In the genomic region with DNA sequence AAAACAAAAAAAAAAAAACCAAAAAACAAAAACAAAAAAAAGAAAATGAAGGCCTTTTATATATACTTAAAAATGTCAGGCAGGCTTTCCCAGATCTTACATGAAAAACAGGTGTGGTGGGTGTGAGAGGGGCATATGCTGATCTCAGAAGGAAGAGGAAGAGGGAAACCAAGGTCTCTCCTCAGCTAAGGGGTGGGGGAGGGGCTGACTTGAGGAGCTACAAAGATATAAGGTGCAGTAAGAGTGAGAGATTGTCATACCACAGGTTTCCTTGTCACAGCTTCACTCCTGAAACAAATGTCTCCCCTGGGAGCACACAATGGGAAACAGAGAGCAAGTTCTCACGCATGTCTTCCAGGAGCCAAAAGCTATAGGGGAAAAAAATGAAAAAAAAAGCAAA, we compare ENCODE assay signal across 25 mouse cellular contexts.
"Had no signal": no experiment of that assay in that cellular context is flagged by ENCODE, and none has a peak within 500 bp of the region (broad histone marks: within the 10 kb centered on the region; RNA-seq: fewer than 3 reads in every experiment).

No protein-coding gene starts in this region.

- H3K27me3 ChIP-seq: embryonic facial prominence, embryonic 12.5 days; embryonic facial prominence, embryonic 13.5 days; embryonic facial prominence, embryonic 15.5 days; forebrain, embryonic 12.5 days; forebrain, embryonic 15.5 days had no signal

- DNase-seq: cerebellum, adult 2 months; cerebellum, adult 8-10 months; cerebellum, adult 9-10 months; cerebellum, adult 9-11 months; cerebellum, postnatal 10 days; cerebellum, postnatal 14 days; cerebellum, postnatal 25 days; cerebellum, postnatal 36 days; embryo, embryonic 11 days; forebrain, postnatal 0 days; gastrocnemius, adult 2 months; gastrocnemius, postnatal 10 days; gastrocnemius, postnatal 14 days; gastrocnemius, postnatal 25 days; gastrocnemius, postnatal 36 days; heart, adult 2 months had no signal

- H3K4me1 ChIP-seq: forebrain, embryonic 12.5 days; forebrain, embryonic 13.5 days; forebrain, embryonic 15.5 days had no signal

- H3K4me2 ChIP-seq: embryonic facial prominence, embryonic 12.5 days; embryonic facial prominence, embryonic 13.5 days; embryonic facial prominence, embryonic 15.5 days; forebrain, embryonic 12.5 days; forebrain, embryonic 13.5 days; forebrain, embryonic 15.5 days had no signal

- H3K9me3 ChIP-seq: embryonic facial prominence, embryonic 10.5 days; embryonic facial prominence, embryonic 12.5 days; embryonic facial prominence, embryonic 13.5 days; embryonic facial prominence, embryonic 15.5 days; forebrain, embryonic 10.5 days; forebrain, embryonic 12.5 days; forebrain, embryonic 13.5 days; forebrain, embryonic 15.5 days had no signal

- H3K4me3 ChIP-seq: embryonic facial prominence, embryonic 10.5 days; embryonic facial prominence, embryonic 12.5 days; embryonic facial prominence, embryonic 13.5 days; embryonic facial prominence, embryonic 15.5 days; erythroblast, embryonic 14.5 days; forebrain, embryonic 10.5 days; forebrain, embryonic 12.5 days; forebrain, embryonic 13.5 days; forebrain, embryonic 15.5 days; gastrocnemius, adult 2 months; heart, adult 2 months had no signal

- H3K9ac ChIP-seq: embryonic facial prominence, embryonic 12.5 days; embryonic facial prominence, embryonic 13.5 days; embryonic facial prominence, embryonic 15.5 days; forebrain, embryonic 12.5 days; forebrain, embryonic 13.5 days; forebrain, embryonic 15.5 days; forebrain, postnatal 0 days had no signal

- H3K36me3 ChIP-seq: embryonic facial prominence, embryonic 10.5 days; embryonic facial prominence, embryonic 12.5 days; embryonic facial prominence, embryonic 13.5 days; embryonic facial prominence, embryonic 15.5 days; forebrain, embryonic 10.5 days; forebrain, embryonic 12.5 days; forebrain, embryonic 15.5 days had no signal

- H3K27ac ChIP-seq: embryonic facial prominence, embryonic 10.5 days; embryonic facial prominence, embryonic 12.5 days; embryonic facial prominence, embryonic 13.5 days; embryonic facial prominence, embryonic 15.5 days; forebrain, embryonic 10.5 days; forebrain, embryonic 12.5 days; forebrain, embryonic 13.5 days; forebrain, embryonic 15.5 days; gastrocnemius, adult 2 months; heart, adult 2 months had no signal
